In the genomic region with DNA sequence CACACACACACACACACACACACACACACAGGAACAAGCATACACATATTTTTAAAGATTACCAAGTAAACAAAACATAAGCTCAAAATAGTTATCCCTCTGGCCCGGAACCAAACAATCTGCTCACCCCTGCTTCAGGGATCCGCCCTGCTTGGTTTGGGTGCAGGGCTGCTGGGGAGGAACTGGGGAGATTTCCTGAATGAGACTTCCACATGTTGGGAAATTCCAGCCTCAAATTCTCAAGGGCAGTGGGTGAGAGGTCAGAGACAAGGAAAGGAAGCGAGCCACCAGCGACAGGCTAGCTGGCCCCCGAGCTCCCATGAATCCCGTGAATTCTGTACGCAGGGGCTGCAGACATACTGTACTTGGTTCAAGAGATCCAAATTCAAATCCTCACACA, we compare ENCODE assay signal across 8 mouse cellular contexts. TPM values are rescaled to one million over a fixed set of nuclear protein-coding genes. Genes with fewer than 3 reads are reported as not detected.
A peak's percentile ranks its signal among the peaks of the same experiment; 100 is the strongest.
DNase-seq lines count a peak whose midpoint lies in the region; ATAC-seq and TF ChIP-seq lines count a peak whose summit lies in the region.

No protein-coding gene starts in this region.

- no peak overlapping the region for H3K27ac ChIP-seq in heart, embryonic 10.5 days
- H3K27ac ChIP-seq in heart, postnatal 0 days (ENCODE audit: low read depth): no peak overlapping the region
- peak overlapping the region; percentile 43; the same call in 1 of the 2 replicates for H3K27ac ChIP-seq in lung, embryonic 15.5 days

- H3K9ac ChIP-seq in heart, postnatal 0 days (replicated peaks; ENCODE audit: low read depth, low read length): no peak overlapping the region
- no peak overlapping the region for H3K9ac ChIP-seq in lung, embryonic 15.5 days

- 44% methylated on average over 7 of the region's 7 CpGs for WGBS in heart, embryonic 10.5 days
- WGBS in heart, postnatal 0 days: 48% methylated on average over 7 of the region's 7 CpGs
- 42% methylated on average over 7 of the region's 7 CpGs for WGBS in lung, embryonic 15.5 days

- peaks cover 2% of the 10 kb centered on the region; the same call in 1 of the 2 replicates for H3K4me1 ChIP-seq in heart, embryonic 10.5 days
- H3K4me1 ChIP-seq in heart, postnatal 0 days (ENCODE audit: control insufficient read depth, insufficient read depth): peaks cover 5% of the 10 kb centered on the region
- H3K4me1 ChIP-seq in lung, embryonic 15.5 days: peaks cover 29% of the 10 kb centered on the region

- DNase-seq in heart, adult 18-20 months: peak; percentile 77 to 92
- DNase-seq in heart, embryonic 10.5 days (ENCODE audit: low spot score): no peak
- DNase-seq in adrenal gland, adult 8-10 months: peak; percentile 37
- peak; percentile 66 for DNase-seq in heart, postnatal 0 days (ENCODE audit: low spot score)
- DNase-seq in cerebellum, adult 9-11 months: no peak

- H3K27me3 ChIP-seq in heart, embryonic 10.5 days (ENCODE audit: insufficient read depth, poor library complexity, severe bottlenecking): no peaks in the 10 kb centered on the region
- no peaks in the 10 kb centered on the region for H3K27me3 ChIP-seq in heart, postnatal 0 days (ENCODE audit: control insufficient read depth, insufficient read depth, low read length)
- H3K27me3 ChIP-seq in lung, embryonic 15.5 days: no peaks in the 10 kb centered on the region

- peak; percentile 77 for ATAC-seq in heart, postnatal 0 days (ENCODE audit: insufficient read depth, low read depth)
- peak; percentile 47; the same call in 1 of the 2 replicates for ATAC-seq in lung, embryonic 15.5 days (ENCODE audit: borderline replicate concordance, extremely low read depth, low FRiP score, low TSS enrichment)
- no peak for ATAC-seq in erythroblast, adult 5-6 weeks (replicated peaks; ENCODE audit: low FRiP score, poor library complexity, severe bottlenecking)
- no peak for ATAC-seq in megakaryocyte progenitor cell, adult 5-6 weeks (replicated peaks; ENCODE audit: poor library complexity)

- peak; percentile 84 for TF ChIP-seq EP300 in heart, postnatal 0 days (IDR thresholded peaks at IDR 0.05; ENCODE audit: low read depth)

- no peak overlapping the region for H3K4me3 ChIP-seq in heart, embryonic 10.5 days
- H3K4me3 ChIP-seq in heart, postnatal 0 days (ENCODE audit: low read depth, low read length): no peak overlapping the region
- H3K4me3 ChIP-seq in lung, embryonic 15.5 days: no peak overlapping the region

- no peaks in the 10 kb centered on the region for H3K9me3 ChIP-seq in heart, embryonic 10.5 days
- H3K9me3 ChIP-seq in heart, postnatal 0 days (replicated peaks; ENCODE audit: control insufficient read depth, low read length): no peaks in the 10 kb centered on the region
- H3K9me3 ChIP-seq in lung, embryonic 15.5 days: no peaks in the 10 kb centered on the region

- no peak overlapping the region for H3K4me2 ChIP-seq in heart, postnatal 0 days (ENCODE audit: low read depth, low read length)
- H3K4me2 ChIP-seq in lung, embryonic 15.5 days: no peak overlapping the region

- no peaks in the 10 kb centered on the region for H3K36me3 ChIP-seq in heart, embryonic 10.5 days
- no peaks in the 10 kb centered on the region for H3K36me3 ChIP-seq in heart, postnatal 0 days (replicated peaks; ENCODE audit: control insufficient read depth, insufficient read depth, low read length)
- 0 out of 2 replicates have a peak, but pooled peaks cover 3% of the 10 kb centered on the region for H3K36me3 ChIP-seq in lung, embryonic 15.5 days

- TF ChIP-seq CTCF in heart, postnatal 0 days (IDR thresholded peaks at IDR 0.05; ENCODE audit: low read depth): no peak

RNA-seq across cellular contexts. Expression of a gene that starts 58.9 kb away (rescaled TPM):
- total RNA-seq in heart, adult 18-20 months (2021): 10 to 100 TPM in 1 of 2 experiments, 1 to 10 TPM in 1; 9.7 to 12.1 TPM
- 9.7 and 17.8 TPM in 2 replicates for polyA plus RNA-seq in heart, embryonic 10.5 days (2016; fragmentation: Nextera tagmentation; extraction: Ambion mirVana)
- total RNA-seq in adrenal gland, adult 8-10 months (2022): 10 to 100 TPM; 15.8 to 21.4 (median 20.1) TPM
- total RNA-seq in heart, postnatal 0 days (2014; rRNA removed; ENCODE audit: low replicate concordance): 6.8 and 8.5 TPM in 2 replicates
- polyA plus RNA-seq in heart, postnatal 0 days (2015; fragmentation: Nextera tagmentation; extraction: Ambion mirVana): 9.1 and 9.4 TPM in 2 replicates
- polyA plus RNA-seq in lung, embryonic 15.5 days (2015; fragmentation: Nextera tagmentation; extraction: Ambion mirVana): 50.5 and 52.7 TPM in 2 replicates
- total RNA-seq in erythroblast, adult 5-6 weeks (2015; ENCODE audit: low replicate concordance): 12.9 and 13.6 TPM in 2 replicates
- total RNA-seq in erythroblast, adult 5-6 weeks (2017; ENCODE audit: low replicate concordance): 6.8 and 8.5 TPM in 2 replicates
- total RNA-seq in megakaryocyte progenitor cell, adult 5-6 weeks (2015): 17.4 and 19.1 TPM in 2 replicates
- 15.1 and 16.8 TPM in 2 replicates for total RNA-seq in megakaryocyte progenitor cell, adult 5-6 weeks (2017)

Comparison
In these comparisons a context has a peak if more than half of its experiments do, and no peak if none do; other contexts are left out.
1. DNase-seq: peak in heart, adult 18-20 months (2 of 2), adrenal gland, adult 8-10 months (single experiment) and heart, postnatal 0 days (single experiment); none in heart, embryonic 10.5 days (single experiment) and cerebellum, adult 9-11 months (single experiment).
2. ATAC-seq: peak in heart, postnatal 0 days (single experiment) and lung, embryonic 15.5 days (single experiment); none in erythroblast, adult 5-6 weeks (single experiment) and megakaryocyte progenitor cell, adult 5-6 weeks (single experiment).